ENCODE assay signal across 17 mouse cellular contexts in genomic region chr15:9631657-9632056, GRCm38 (mm10).
"Had no signal": no experiment of that assay in that cellular context is flagged by ENCODE, and none has a peak within 500 bp of the region (broad histone marks: within the 10 kb centered on the region; RNA-seq: fewer than 3 reads in every experiment).

No protein-coding gene starts in this region.

- H3K36me3 ChIP-seq: neural tube, embryonic 12.5 days; neural tube, embryonic 13.5 days; neural tube, embryonic 15.5 days; stomach, embryonic 15.5 days had no signal

- H3K27me3 ChIP-seq: neural tube, embryonic 12.5 days; neural tube, embryonic 13.5 days; neural tube, embryonic 15.5 days; stomach, embryonic 15.5 days had no signal

- H3K9ac ChIP-seq: neural tube, embryonic 12.5 days; neural tube, embryonic 13.5 days; neural tube, embryonic 15.5 days; stomach, embryonic 15.5 days had no signal

- DNase-seq: retina, postnatal 1 day; right cerebral cortex, adult 18-20 months; right cerebral cortex, postnatal 14 days; right cerebral cortex, postnatal 25 days; right cerebral cortex, postnatal 4 days; spleen, adult 18-20 months; thymus, adult 18-20 months; thymus, adult 2 months; thymus, postnatal 14 days; thymus, postnatal 25 days; thymus, postnatal 36 days; thymus, postnatal 4 days had no signal

- H3K27ac ChIP-seq: neural tube, embryonic 12.5 days; neural tube, embryonic 13.5 days; neural tube, embryonic 15.5 days; stomach, embryonic 15.5 days; stomach, postnatal 0 days had no signal

- H3K9me3 ChIP-seq: neural tube, embryonic 12.5 days; neural tube, embryonic 13.5 days; neural tube, embryonic 15.5 days; stomach, embryonic 15.5 days had no signal

- H3K4me3 ChIP-seq: neural tube, embryonic 12.5 days; neural tube, embryonic 13.5 days; neural tube, embryonic 15.5 days; stomach, embryonic 15.5 days had no signal

- H3K4me1 ChIP-seq: neural tube, embryonic 12.5 days; neural tube, embryonic 13.5 days; neural tube, embryonic 15.5 days; stomach, embryonic 15.5 days had no signal
